Mouse (Mus musculus): Measurements from ENCODE around the gene Matn4. TPM values are rescaled to one million over a fixed set of nuclear protein-coding genes. Genes with fewer than 3 reads are reported as not detected.
A peak's percentile ranks its signal among the peaks of the same experiment; 100 is the strongest.

Matn4 gene
- polyA plus RNA-seq, 2 experiments = 30.2 to 362 TPM

DNA sequence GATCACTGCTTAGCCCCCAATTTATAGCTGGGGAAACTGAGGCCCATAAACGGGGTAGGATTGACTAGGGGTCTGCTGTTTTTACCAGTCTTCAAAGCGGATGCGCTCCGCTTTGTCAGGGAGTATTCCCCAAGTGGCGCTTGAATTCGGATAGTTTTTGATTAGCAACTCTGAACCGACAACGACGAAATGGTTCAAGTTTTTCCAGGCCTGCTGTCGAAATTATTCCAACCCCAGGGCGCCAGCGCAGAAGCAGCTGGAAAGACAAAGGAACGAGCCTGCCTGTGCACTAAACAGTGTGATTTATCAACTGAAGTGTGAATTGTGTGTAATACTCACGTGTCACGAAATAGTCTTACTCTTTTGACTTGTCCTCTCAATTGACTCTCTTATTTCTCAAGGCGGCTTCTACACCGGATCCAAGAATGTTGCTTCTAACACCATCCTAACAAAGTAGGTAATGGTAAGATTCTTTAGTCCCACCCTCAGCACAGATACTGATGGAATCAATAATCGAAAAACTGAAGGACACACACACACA, 38.6 kb upstream of the Matn4 start, which contains the start of gene Sdc4:
TSS of gene Sdc4 (minus strand) at position 428 of the 541 bp plus-strand sequence.
- no peak for TF ChIP-seq POLR2A (IDR thresholded peaks at IDR 0.05; ENCODE audit: borderline replicate concordance, extremely low read depth, insufficient read depth, insufficient read length)
- DNase-seq (ENCODE audit: low spot score) (peak; percentile 55), ATAC-seq (ENCODE audit: low FRiP score, low read depth) (peak; percentile 3; the same call in 1 of the 2 replicates)
- Histone ChIP-seq H3K9ac (ENCODE audit: low read depth, low read length, severe bottlenecking) (peak within 1 kb of the TSS; percentile 79), H3K27me3 (ENCODE audit: control insufficient read depth, insufficient read depth, low read length) (no peaks in the 10 kb centered on the region), H3K27ac (replicated peaks; ENCODE audit: low read depth, low read length) (peak within 1 kb of the TSS; percentile 49), H3K4me2 (replicated peaks; ENCODE audit: low read depth, low read length, severe bottlenecking) (peak within 1 kb of the TSS; percentile 90), H3K9me3 (ENCODE audit: control insufficient read depth, low read length) (no peaks in the 10 kb centered on the region), H3K4me1 (ENCODE audit: control insufficient read depth, insufficient read depth, low read length) (peaks cover 35% of the 10 kb centered on the region), H3K4me3 (replicated peaks; ENCODE audit: low read length) (peak within 1 kb of the TSS; percentile 63), H3K36me3 (ENCODE audit: control insufficient read depth, insufficient read depth, low read length) (no peaks in the 10 kb centered on the region)
- WGBS = 10% methylated on average over 18 of the region's 18 CpGs

DNA sequence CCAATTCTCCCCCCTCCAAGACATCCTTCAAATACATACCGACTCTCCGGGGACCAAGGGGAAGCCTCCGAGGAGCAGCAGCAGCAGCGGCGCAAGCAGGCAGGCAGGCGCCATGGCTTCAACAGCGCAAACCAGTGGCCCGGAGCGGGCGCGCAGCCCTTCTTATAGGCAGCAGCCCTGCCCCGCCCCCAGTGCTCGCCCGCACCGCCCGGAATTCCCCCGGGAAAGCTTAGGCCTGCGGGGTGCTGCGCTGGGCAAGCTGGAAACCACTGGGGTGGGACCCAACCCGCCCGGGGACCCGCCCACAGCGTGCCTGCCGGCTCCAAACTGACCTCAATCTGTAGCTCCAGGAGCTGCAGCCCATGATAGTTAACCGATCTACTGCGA, 38.1 kb upstream of the Matn4 start:
- Histone ChIP-seq H3K36me3 (ENCODE audit: control insufficient read depth, insufficient read depth, low read length) (no peaks in the 10 kb centered on the region), H3K9me3 (ENCODE audit: control insufficient read depth, low read length) (no peaks in the 10 kb centered on the region), H3K27ac (replicated peaks; ENCODE audit: low read depth, low read length) (peak overlapping the region; percentile 49), H3K27me3 (ENCODE audit: control insufficient read depth, insufficient read depth, low read length) (no peaks in the 10 kb centered on the region), H3K4me1 (ENCODE audit: control insufficient read depth, insufficient read depth, low read length) (peaks cover 38% of the 10 kb centered on the region), H3K9ac (ENCODE audit: low read depth, low read length, severe bottlenecking) (peak overlapping the region; percentile 79), H3K4me3 (replicated peaks; ENCODE audit: low read length) (peak overlapping the region; percentile 63), H3K4me2 (replicated peaks; ENCODE audit: low read depth, low read length, severe bottlenecking) (peak overlapping the region; percentile 90)
- under 1% methylated on average over 22 of the region's 26 CpGs for WGBS
- ATAC-seq (ENCODE audit: low FRiP score, low read depth) = peak; percentile 86
- peak; percentile 75 for DNase-seq (ENCODE audit: low spot score)
- TF ChIP-seq POLR2A (IDR thresholded peaks at IDR 0.05; ENCODE audit: borderline replicate concordance, extremely low read depth, insufficient read depth, insufficient read length) = peak; percentile 98

DNA sequence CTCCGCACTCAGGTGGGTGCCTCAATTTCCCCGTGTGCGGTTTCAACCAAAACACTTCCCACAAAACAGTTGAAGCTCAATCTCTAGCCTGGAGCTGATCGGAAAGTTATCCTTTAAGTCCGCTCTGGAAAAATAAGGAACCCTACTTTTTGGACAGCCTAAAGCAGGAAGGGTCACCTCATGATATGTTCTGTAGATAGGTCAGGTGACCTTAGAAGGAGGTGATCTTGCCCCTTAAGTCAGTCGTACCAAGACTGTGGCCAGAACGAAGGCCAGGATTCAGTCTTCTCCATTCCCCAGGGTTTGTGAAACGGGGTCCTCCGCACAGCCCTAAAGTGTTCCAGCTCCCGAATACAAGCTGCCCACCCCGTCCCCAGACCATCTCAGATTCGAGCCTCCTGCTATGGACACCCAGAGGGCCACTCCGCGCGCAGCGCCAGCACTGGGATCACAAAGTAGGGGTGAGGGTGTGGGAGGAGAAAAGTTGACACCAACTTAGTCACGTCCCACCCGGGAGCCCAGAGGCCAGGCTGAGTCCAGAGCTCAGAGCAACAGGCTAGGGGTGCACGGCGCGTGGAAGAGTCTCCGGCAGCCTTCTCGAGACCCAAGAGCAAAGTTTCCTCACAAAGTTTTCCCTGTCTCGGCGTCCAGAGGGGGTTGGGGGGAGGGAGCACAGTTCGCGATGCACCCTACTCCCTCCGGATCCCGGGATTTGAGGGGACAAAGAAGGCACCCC, 37.5 kb upstream of the Matn4 start:
- no peak for DNase-seq (ENCODE audit: low spot score)
- WGBS = 3% methylated on average over 29 of the region's 29 CpGs
- peak; percentile 64 for ATAC-seq (ENCODE audit: low FRiP score, low read depth)

DNA sequence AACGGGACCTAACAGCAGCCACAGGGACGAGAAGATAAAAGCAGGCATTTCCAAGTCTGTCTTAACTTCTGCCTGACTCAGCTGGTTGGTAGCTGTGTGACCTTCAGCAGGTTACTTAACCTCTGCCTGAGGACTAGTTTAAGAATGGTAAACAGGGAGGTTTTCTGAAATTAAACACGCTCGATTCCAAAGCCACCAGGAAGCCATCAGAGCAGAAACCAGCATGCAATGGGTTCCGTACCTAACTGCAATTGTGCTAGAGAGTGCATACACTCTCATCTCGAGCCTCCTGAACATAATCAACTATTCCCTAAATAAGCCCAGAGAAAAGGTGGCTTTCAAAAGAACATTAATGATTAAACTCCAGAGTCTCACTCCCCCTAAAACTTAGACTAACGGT, 36.8 kb upstream of the Matn4 start:
- ATAC-seq (ENCODE audit: low FRiP score, low read depth) (no peak), DNase-seq (ENCODE audit: low spot score) (no peak)
- no peaks in the 10 kb centered on the region for H3K9me3 ChIP-seq (ENCODE audit: control insufficient read depth, low read length)
- peaks cover 48% of the 10 kb centered on the region for H3K4me1 ChIP-seq (ENCODE audit: control insufficient read depth, insufficient read depth, low read length)
- 23% methylated on average over 7 of the region's 7 CpGs for WGBS
- H3K4me3 ChIP-seq (replicated peaks; ENCODE audit: low read length) = peak overlapping the region; percentile 63
- no peak for TF ChIP-seq POLR2A (IDR thresholded peaks at IDR 0.05; ENCODE audit: borderline replicate concordance, extremely low read depth, insufficient read depth, insufficient read length)
- no peaks in the 10 kb centered on the region for H3K36me3 ChIP-seq (ENCODE audit: control insufficient read depth, insufficient read depth, low read length)
- H3K4me2 ChIP-seq (replicated peaks; ENCODE audit: low read depth, low read length, severe bottlenecking) = peak overlapping the region; percentile 90
- H3K9ac ChIP-seq (ENCODE audit: low read depth, low read length, severe bottlenecking) = peak overlapping the region; percentile 79
- H3K27me3 ChIP-seq (ENCODE audit: control insufficient read depth, insufficient read depth, low read length) = no peaks in the 10 kb centered on the region
- H3K27ac ChIP-seq (replicated peaks; ENCODE audit: low read depth, low read length) = no peak overlapping the region

More for the DNA sequence above, 37.5 kb upstream of the Matn4 start:
- peak overlapping the region; percentile 79 for H3K9ac ChIP-seq (ENCODE audit: low read depth, low read length, severe bottlenecking)
- H3K27me3 ChIP-seq (ENCODE audit: control insufficient read depth, insufficient read depth, low read length) = no peaks in the 10 kb centered on the region
- H3K4me2 ChIP-seq (replicated peaks; ENCODE audit: low read depth, low read length, severe bottlenecking) = peak overlapping the region; percentile 90
- no peak for TF ChIP-seq POLR2A (IDR thresholded peaks at IDR 0.05; ENCODE audit: borderline replicate concordance, extremely low read depth, insufficient read depth, insufficient read length)
- H3K36me3 ChIP-seq (ENCODE audit: control insufficient read depth, insufficient read depth, low read length) = no peaks in the 10 kb centered on the region
- H3K4me3 ChIP-seq (replicated peaks; ENCODE audit: low read length) = peak overlapping the region; percentile 63
- peaks cover 42% of the 10 kb centered on the region for H3K4me1 ChIP-seq (ENCODE audit: control insufficient read depth, insufficient read depth, low read length)
- no peaks in the 10 kb centered on the region for H3K9me3 ChIP-seq (ENCODE audit: control insufficient read depth, low read length)
- peak overlapping the region; percentile 49 for H3K27ac ChIP-seq (replicated peaks; ENCODE audit: low read depth, low read length)

DNA sequence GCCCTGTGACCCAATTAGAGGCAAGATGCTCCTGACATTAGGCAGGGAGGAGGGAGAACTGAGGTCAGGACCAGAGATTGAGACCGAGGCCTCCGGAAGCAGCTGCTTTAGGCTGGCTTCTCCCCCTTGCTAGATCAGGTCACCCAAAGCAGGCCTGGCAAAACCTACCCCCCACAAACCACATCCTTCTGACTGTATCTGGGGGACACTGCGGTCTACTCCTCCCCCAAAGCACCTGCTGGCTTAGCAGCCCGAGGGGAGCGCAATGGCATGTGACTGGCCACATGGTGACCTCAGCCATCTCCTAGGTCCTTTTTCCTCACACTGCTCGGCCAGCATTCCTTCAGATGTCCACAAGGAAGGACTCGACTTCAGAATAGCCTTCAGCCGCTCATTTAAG, 36.2 kb upstream of the Matn4 start:
- Histone ChIP-seq H3K36me3 (ENCODE audit: control insufficient read depth, insufficient read depth, low read length) (no peaks in the 10 kb centered on the region), H3K27ac (replicated peaks; ENCODE audit: low read depth, low read length) (no peak overlapping the region), H3K9me3 (ENCODE audit: control insufficient read depth, low read length) (no peaks in the 10 kb centered on the region), H3K4me1 (ENCODE audit: control insufficient read depth, insufficient read depth, low read length) (peaks cover 54% of the 10 kb centered on the region), H3K4me2 (replicated peaks; ENCODE audit: low read depth, low read length, severe bottlenecking) (peak overlapping the region; percentile 90), H3K27me3 (ENCODE audit: control insufficient read depth, insufficient read depth, low read length) (no peaks in the 10 kb centered on the region), H3K9ac (ENCODE audit: low read depth, low read length, severe bottlenecking) (no peak overlapping the region), H3K4me3 (replicated peaks; ENCODE audit: low read length) (peak overlapping the region; percentile 63)
- DNase-seq (ENCODE audit: low spot score) (no peak), ATAC-seq (ENCODE audit: low FRiP score, low read depth) (no peak)
- 45% methylated on average over 8 of the region's 8 CpGs for WGBS
- no peak for TF ChIP-seq POLR2A (IDR thresholded peaks at IDR 0.05; ENCODE audit: borderline replicate concordance, extremely low read depth, insufficient read depth, insufficient read length)

All from limb, embryonic 14.5 days (tissue).